Mouse (Mus musculus) right cerebral cortex, adult 2 months (tissue): ENCODE data around the gene Crot.
"Not testable (repeated sequence)": the region's sequence is repeated elsewhere in the genome, so short reads cannot be mapped to it uniquely, and the experiment has no call there.

Experiments used
- DNase-seq, 2 experiments: peaks; one replicate each; pipeline ENCODE4 v3.0.0; 2021 to 2022; ENCODE audit warnings: low spot score in 2 of 2

Crot gene

DNA sequence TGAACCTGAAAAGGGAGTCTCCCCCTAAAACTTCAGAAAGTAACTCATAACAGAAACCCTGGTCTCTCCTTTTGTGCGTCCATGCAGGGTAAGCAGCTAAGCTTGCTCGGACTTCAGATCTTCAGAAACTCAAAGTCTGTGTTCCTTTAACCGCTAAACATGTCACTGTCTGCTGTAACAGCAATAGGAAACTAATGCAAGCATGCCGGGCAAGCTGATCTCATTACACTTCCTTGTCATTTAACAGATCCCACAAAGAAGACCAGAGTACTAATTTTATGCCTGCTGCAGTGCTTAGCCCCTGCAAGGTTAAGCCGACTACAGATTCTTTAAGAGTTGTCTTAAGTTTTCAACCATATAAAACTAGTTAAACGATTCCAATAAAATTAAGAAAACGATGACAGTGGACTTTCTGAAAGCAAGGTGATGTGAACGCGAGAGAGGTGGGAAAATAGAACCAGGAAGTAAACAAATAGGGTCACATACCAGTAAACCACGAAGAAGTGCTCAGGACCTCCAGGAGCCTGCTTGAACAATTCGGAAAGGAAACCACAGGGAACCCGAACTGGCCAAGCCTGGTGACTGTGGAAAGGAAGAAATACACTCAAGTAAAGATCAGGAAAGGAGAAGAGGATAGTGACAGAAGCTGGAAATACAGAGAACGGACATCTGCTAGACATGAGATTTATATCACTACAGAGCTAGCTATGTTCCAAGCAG is 998 bp downstream of the Crot start:
- DNase-seq = peak in 1 of 2 experiments; percentile 5

GRCm38 (mm10) chr5:8991626-8992025 is 5.5 kb downstream of the Crot start:
- DNase-seq = no peak

DNA sequence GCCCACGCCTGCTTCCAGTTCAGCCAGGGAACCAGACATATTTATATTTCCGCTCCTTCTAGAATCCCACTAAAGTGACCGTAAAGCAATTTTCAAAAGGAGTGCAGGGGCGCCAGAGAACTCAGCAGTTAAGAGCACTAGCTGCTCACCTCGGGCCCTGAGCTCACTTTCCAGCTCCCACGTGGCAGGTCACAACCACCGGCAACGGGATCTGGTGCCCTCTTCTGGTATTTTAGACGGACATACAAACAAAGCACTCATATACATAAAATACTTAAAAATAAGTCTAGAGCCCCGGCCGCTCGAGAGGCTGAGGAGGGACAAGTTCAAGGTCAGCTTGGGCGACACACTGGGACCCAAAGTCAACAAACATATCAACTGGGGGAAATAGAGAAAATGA is 6.6 kb downstream of the Crot start:
- no peak for DNase-seq

DNA sequence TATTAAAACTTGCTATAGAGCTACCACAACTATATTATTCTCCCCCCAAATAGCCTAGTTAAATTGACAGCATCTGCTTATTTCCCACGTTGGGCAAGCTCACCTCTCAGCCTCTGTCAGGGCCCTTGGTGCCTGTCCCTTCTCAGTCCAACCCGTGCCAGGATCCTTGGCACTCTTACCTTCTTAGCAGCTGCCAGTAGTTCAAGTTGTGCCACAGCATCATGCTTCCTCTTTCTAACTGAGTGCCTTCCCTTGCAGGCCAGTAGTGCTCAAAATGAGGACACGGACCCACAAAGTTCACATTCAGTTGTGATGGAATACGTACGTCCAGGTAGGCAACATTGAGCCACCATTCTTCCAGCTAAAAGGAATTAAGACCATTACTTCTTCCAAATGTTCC is 9.2 kb downstream of the Crot start:
- no peak for DNase-seq

GRCm38 (mm10) chr5:8985470-8985869 is 11.7 kb downstream of the Crot start:
- DNase-seq = no peak

- no peak for DNase-seq
Observed at GRCm38 (mm10) chr5:8974721-8975120, 22.4 kb downstream of the Crot start.

DNA sequence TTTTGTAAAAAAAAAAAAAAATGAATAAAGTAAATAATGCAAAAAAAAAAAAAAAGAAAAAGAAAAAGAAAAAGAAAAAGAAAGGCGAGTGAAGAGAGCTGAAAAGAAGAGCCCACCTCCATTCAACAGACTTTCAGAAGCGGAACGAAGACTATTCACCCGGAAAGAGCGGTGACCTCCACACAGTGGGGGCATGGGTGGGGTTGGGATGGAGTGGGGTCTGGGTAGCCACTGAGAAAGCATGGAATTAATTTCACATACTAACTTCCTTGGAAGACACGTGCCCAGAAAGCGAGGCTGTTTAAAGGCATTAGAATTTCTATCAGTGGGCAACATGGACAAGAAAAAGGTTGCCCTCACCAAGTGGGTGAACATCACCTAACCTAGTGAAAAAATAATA is 24.8 kb downstream of the Crot start:
- DNase-seq = no peak

DNA sequence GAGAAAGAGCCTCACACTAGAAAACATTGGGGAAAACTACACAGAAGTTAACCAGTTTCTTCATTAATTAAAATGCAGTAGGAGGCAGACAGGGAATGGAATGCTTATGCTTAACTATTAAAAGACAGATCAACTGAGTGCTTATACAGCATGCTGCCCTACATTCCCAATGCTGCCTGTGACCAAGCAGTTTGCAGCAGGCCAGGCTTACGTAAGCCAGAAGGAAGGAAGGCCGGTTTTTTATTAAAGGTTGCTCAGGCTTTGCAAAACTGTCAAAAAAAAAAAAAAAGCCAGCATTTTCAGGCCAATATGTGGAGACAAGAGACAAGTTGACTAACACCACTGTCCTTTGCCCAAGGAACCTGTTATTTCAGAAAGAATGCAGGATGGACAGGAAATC is 26.4 kb downstream of the Crot start:
- DNase-seq = no peak

DNA sequence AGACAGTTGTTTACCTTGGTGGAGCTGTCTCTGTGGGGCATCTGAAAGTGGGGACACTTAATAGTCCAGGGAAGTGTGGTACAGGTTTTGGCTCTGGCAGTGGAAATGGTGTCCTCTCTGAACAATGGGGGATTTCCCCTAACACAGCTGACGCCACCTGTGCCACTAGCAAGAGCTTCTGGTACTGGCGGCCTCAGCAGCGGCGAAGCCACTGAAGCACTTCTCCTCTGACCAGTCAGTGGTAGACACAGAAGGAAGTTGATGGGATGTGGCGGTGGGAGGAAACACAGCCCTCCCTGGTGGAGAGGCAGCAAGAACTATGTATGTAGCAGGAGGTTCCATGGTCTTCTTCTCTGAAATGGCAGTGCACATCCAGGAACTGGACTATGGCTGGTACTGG is 32.6 kb downstream of the Crot start:
- DNase-seq = no peak

DNA sequence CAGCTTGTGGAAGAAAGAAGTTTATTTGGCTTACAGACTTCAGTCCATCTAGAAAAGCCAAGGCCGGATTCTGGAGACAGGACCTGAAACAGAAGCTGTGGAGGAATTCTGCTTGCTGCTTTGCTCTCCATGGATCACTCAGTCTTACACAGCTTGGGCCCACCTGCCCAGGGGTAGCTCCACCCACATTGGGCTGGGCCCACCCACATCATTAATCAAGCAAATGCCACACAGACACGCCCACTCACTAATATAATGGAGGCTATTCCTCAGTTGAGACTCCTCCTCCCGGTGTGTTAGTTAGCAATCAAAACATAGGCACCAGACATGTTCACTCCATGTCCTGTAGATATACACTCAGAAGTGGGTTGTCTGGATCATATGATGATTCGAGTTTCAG is 36.6 kb downstream of the Crot start:
- DNase-seq = no peak

GRCm38 (mm10) chr5:8955544-8955943 is 41.6 kb downstream of the Crot start:
- DNase-seq = no peak

GRCm38 (mm10) chr5:8953660-8954059 is 43.5 kb downstream of the Crot start:
- no peak for DNase-seq

- DNase-seq = no peak
Observed at GRCm38 (mm10) chr5:8947423-8948110, 49.6 kb downstream of the Crot start.

GRCm38 (mm10) chr5:8943836-8944235 is 53.3 kb downstream of the Crot start:
- DNase-seq = no peak

DNA sequence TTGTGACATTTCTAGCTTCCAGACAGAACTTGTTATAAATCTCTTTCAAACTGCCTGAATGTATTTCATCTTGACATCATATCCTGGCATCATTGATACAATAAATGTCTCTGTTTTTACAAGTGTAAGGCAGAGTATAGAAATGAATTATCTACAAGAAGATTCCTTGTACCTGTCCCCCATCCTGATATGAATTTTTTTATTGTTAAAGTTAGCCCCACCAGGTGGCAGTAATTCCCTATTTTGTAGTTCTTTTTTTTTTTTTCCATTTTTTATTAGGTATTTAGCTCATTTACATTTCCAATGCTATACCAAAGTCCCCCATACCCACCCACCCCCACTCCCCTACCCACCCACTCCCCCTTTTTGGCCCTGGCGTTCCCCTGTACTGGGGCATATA is 55.9 kb downstream of the Crot start:
- DNase-seq = not testable (repeated sequence)

DNA sequence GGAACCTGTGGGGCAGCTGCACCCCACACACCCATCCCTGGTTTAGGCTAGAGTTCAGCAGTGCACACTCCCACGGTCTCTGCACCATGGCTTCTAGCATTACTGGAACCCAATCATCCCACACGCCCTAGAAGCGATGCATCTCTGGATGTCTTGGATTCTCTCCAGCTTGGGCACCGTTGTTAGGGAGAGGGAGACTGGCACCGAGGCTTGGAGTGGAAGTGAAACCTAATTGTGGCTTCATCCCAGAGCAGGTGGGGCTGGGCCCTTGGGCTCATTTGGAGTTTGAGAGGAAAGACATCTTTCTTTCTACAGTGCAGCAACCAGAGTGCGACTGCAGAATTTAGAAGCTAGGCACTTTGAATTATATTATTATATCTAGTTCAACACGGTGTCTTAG is 59.2 kb downstream of the Crot start:
- peak in 1 of 2 experiments; percentile 8 for DNase-seq

GRCm38 (mm10) chr5:8928440-8928839 is 68.7 kb downstream of the Crot start:
- DNase-seq = no peak

- no peak for DNase-seq
Observed at GRCm38 (mm10) chr5:8917069-8917468, 80.1 kb downstream of the Crot start.

DNA sequence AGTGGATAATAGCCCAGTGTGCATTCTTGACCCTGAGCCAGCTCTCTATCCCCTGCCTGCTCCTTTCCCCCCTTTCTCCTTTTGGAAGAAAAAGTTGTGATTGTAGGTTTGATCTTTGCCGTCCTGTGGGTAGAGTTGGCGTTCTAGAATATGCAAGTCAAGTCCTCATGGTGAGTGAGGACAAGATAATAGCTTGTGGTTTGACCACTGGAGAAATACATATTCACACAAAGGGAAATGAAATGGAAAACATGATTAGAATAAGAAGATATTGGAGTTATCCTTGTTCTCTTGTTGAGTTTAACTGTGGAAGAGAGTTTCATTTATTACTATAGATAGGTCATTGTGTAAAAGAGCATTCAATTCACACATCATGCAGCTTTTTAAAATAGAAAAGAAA is 80.7 kb downstream of the Crot start:
- no peak for DNase-seq
